Mouse (Mus musculus): ENCODE measurements around the gene Fgfr1op2. TPM values are rescaled to one million over a fixed set of nuclear protein-coding genes. Genes with fewer than 3 reads are reported as not detected.

The Fgfr1op2 gene
- polyA plus RNA-seq, 1 experiment from 2014 or later: 65.6 TPM

Other genes starting within 250 kb of the Fgfr1op2 start
- 4.3 and 5.1 TPM in 2 replicates for gene Itpr2, start 75.0 kb upstream of the Fgfr1op2 start, polyA plus RNA-seq (2016; fragmentation: Nextera tagmentation; extraction: Ambion mirVana)
- gene Ints13, start 632 bp downstream of the Fgfr1op2 start, polyA plus RNA-seq (2016; fragmentation: Nextera tagmentation; extraction: Ambion mirVana): 90.1 and 95.9 TPM in 2 replicates
- 118 and 121 TPM in 2 replicates for gene Med21, start 65.3 kb downstream of the Fgfr1op2 start, polyA plus RNA-seq (2016; fragmentation: Nextera tagmentation; extraction: Ambion mirVana)
- 22.9 and 26.4 TPM in 2 replicates for gene Tm7sf3, start 65.6 kb downstream of the Fgfr1op2 start, polyA plus RNA-seq (2016; fragmentation: Nextera tagmentation; extraction: Ambion mirVana)
- gene Stk38l, start 147.8 kb downstream of the Fgfr1op2 start, polyA plus RNA-seq (2016; fragmentation: Nextera tagmentation; extraction: Ambion mirVana): 18.9 and 19.0 TPM in 2 replicates
- gene Arntl2, start 218.9 kb downstream of the Fgfr1op2 start, polyA plus RNA-seq (2016; fragmentation: Nextera tagmentation; extraction: Ambion mirVana): 1.3 and 2.4 TPM in 2 replicates

Data from midbrain, embryonic 12.5 days (tissue).